Mouse (Mus musculus) left cerebral cortex, adult 9 months (tissue): ENCODE data around the gene Kdm1a.
A peak's percentile ranks its signal among the peaks of the same experiment; 100 is the strongest.

Source experiments
- DNase-seq, 2 experiments: peaks; one replicate each; pipeline ENCODE4 v3.0.0; 2022; ENCODE audit warnings: low spot score in 2 of 2

Gene Kdm1a

GRCm38 (mm10) chr4:136602018-136602554 is 437 bp downstream of the Kdm1a start:
- peak in 1 of 2 experiments; percentile 16 for DNase-seq

GRCm38 (mm10) chr4:136601476-136601875 is 1.0 kb downstream of the Kdm1a start:
- DNase-seq, result peak in 1 of 2 experiments; percentile 56

- no peak for DNase-seq
These were observed 2.0 kb downstream of the Kdm1a start for GRCm38 (mm10) chr4:136600536-136600935.

GRCm38 (mm10) chr4:136599869-136600268 is 2.7 kb downstream of the Kdm1a start:
- no peak for DNase-seq

- no peak for DNase-seq
These were observed 4.2 kb downstream of the Kdm1a start for GRCm38 (mm10) chr4:136598268-136598876.

GRCm38 (mm10) chr4:136595221-136595620 is 7.3 kb downstream of the Kdm1a start:
- DNase-seq, result no peak

- no peak for DNase-seq
These were observed 8.5 kb downstream of the Kdm1a start for GRCm38 (mm10) chr4:136594006-136594405.

GRCm38 (mm10) chr4:136592111-136592510 is 10.4 kb downstream of the Kdm1a start:
- DNase-seq, result no peak

GRCm38 (mm10) chr4:136588003-136588402 is 14.5 kb downstream of the Kdm1a start:
- no peak for DNase-seq

- DNase-seq, result no peak
These were observed 15.2 kb downstream of the Kdm1a start for GRCm38 (mm10) chr4:136587221-136587827.

- no peak for DNase-seq
These were observed 20.6 kb downstream of the Kdm1a start for GRCm38 (mm10) chr4:136581885-136582284.

GRCm38 (mm10) chr4:136569998-136570397 is 32.5 kb downstream of the Kdm1a start:
- DNase-seq, result no peak

GRCm38 (mm10) chr4:136568629-136569028 is 33.9 kb downstream of the Kdm1a start:
- no peak for DNase-seq

GRCm38 (mm10) chr4:136562755-136563154 is 39.8 kb downstream of the Kdm1a start:
- no peak for DNase-seq

GRCm38 (mm10) chr4:136560270-136560991 is 42.1 kb downstream of the Kdm1a start:
- DNase-seq, result no peak

- no peak for DNase-seq
These were observed 42.8 kb downstream of the Kdm1a start for GRCm38 (mm10) chr4:136559690-136560089.

GRCm38 (mm10) chr4:136557638-136558037 is 44.9 kb downstream of the Kdm1a start:
- no peak for DNase-seq

- DNase-seq, result no peak
These were observed 49.4 kb downstream of the Kdm1a start for GRCm38 (mm10) chr4:136553108-136553507.

GRCm38 (mm10) chr4:136548381-136548801 is 54.1 kb downstream of the Kdm1a start:
- DNase-seq, result peak in 1 of 2 experiments; percentile 26

- no peak for DNase-seq
These were observed 54.8 kb downstream of the Kdm1a start for GRCm38 (mm10) chr4:136547721-136548120.

GRCm38 (mm10) chr4:136546279-136547045 is 56.1 kb downstream of the Kdm1a start:
- DNase-seq, result no peak

GRCm38 (mm10) chr4:136545151-136545550 is 57.4 kb downstream of the Kdm1a start:
- no peak for DNase-seq
